In the genomic region with DNA sequence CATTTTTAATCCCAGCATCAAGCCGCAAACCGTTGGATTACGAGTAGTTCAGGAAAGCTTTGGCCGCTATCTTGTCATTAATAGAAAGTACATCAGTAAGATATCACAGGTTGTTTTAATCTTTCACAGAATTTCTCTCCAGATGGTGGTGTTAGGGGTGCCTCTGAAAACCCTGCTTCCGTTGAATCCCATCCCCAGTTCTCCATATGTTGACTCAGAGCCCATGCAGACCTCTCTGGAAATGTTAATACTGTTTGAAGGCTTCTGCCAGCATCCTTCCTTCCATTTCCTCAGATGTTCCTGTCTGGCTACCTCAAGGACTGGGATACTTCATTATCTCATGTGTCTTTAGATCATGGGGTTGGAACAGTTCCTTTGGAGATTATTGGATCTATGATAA, we compare ENCODE assay signal across 17 mouse cellular contexts.
"Had no signal": no experiment of that assay in that cellular context is flagged by ENCODE, and none has a peak within 500 bp of the region (broad histone marks: within the 10 kb centered on the region; RNA-seq: fewer than 3 reads in every experiment).

No protein-coding gene starts in this region.

- H3K36me3 ChIP-seq: kidney, embryonic 15.5 days; limb, embryonic 12.5 days; limb, embryonic 15.5 days; midbrain, embryonic 13.5 days had no signal

- H3K4me3 ChIP-seq: kidney, embryonic 15.5 days; left cerebral cortex, adult 2 months; limb, embryonic 12.5 days; limb, embryonic 15.5 days; midbrain, embryonic 13.5 days had no signal

- H3K9ac ChIP-seq: kidney, embryonic 15.5 days; limb, embryonic 12.5 days; limb, embryonic 15.5 days; liver, embryonic 14.5 days; liver, postnatal 0 days; lung, embryonic 14.5 days; midbrain, embryonic 13.5 days had no signal

- H3K9me3 ChIP-seq: kidney, embryonic 15.5 days; limb, embryonic 12.5 days; limb, embryonic 15.5 days; midbrain, embryonic 13.5 days had no signal

- H3K27ac ChIP-seq: kidney, embryonic 15.5 days; left cerebral cortex, adult 2 months; limb, embryonic 12.5 days; limb, embryonic 15.5 days; liver, embryonic 14.5 days; macrophage; midbrain, embryonic 13.5 days had no signal

- H3K4me2 ChIP-seq: kidney, embryonic 15.5 days; limb, embryonic 12.5 days; limb, embryonic 15.5 days; liver, embryonic 11.5 days; lung, embryonic 14.5 days; midbrain, embryonic 13.5 days had no signal

- H3K4me1 ChIP-seq: kidney, embryonic 15.5 days; limb, embryonic 12.5 days; limb, embryonic 15.5 days had no signal

- ATAC-seq: liver, postnatal 0 days; lung, postnatal 0 days; midbrain, embryonic 13.5 days; midbrain, embryonic 16.5 days had no signal

- H3K27me3 ChIP-seq: midbrain, embryonic 13.5 days had no signal

- DNase-seq: kidney, adult 8-10 months; kidney, postnatal 10 days; kidney, postnatal 36 days; liver, postnatal 0 days; lung, embryonic 14.5 days; thymus, adult 18-20 months; thymus, postnatal 36 days had no signal
